Mouse (Mus musculus) ES-E14 (cell line): ENCODE measurements around the gene Gm21887. TPM values are rescaled to one million over a fixed set of nuclear protein-coding genes. Genes with fewer than 3 reads are reported as not detected.
"Not testable (repeated sequence)": the region's sequence is repeated elsewhere in the genome, so short reads cannot be mapped to it uniquely, and the experiment has no call there.

ENCODE experiments used
- DNase-seq: peaks from one replicate; pipeline ENCODE4 v3.0.0-alpha.2; 2013; ENCODE audit warnings: low read depth, low spot score
- H3K27ac ChIP-seq: 2 replicates; pipeline ENCODE4 v1.5.1; 2012; ENCODE audit warnings: low read depth, mild to moderate bottlenecking, low read length, moderate library complexity, mixed read lengths; ENCODE audit not compliant: poor library complexity, insufficient read depth, severe bottlenecking
- H3K36me3 ChIP-seq: 2 replicates; pipeline ENCODE4 v1.6.1; 2012; ENCODE audit warnings: mild to moderate bottlenecking, low read length, moderate library complexity, mixed read lengths; ENCODE audit not compliant: control insufficient read depth, poor library complexity, insufficient read depth, severe bottlenecking
- H3K4me1 ChIP-seq, 2 experiments: fragments of 150-350 bp in 1 of 2; sonication (generic) in 1 of 2; 2 replicates each; pipeline ENCODE4 v1.6.1; 2012; ENCODE audit warnings: low read length in 2 of 2, mild to moderate bottlenecking in 1 of 2, mixed read lengths in 1 of 2; ENCODE audit not compliant: control insufficient read depth in 2 of 2, insufficient read depth in 2 of 2, poor library complexity in 1 of 2
- H3K4me3 ChIP-seq, 2 experiments: fragments of 150-350 bp in 1 of 2; sonication (generic) in 1 of 2; 2 replicates each; pipeline ENCODE4 v1.5.1; 2012; ENCODE audit warnings: low read length in 2 of 2, low read depth in 1 of 2, mild to moderate bottlenecking in 1 of 2, mixed read lengths in 1 of 2; ENCODE audit not compliant: insufficient read depth in 1 of 2, poor library complexity in 1 of 2, severe bottlenecking in 1 of 2
- H3K9ac ChIP-seq: 2 replicates; pipeline ENCODE4 v1.6.1; 2012; ENCODE audit warnings: low read depth, mild to moderate bottlenecking, low read length, mixed read lengths; ENCODE audit not compliant: poor library complexity, insufficient read depth, severe bottlenecking
- H3K9me3 ChIP-seq: fragments of 150-350 bp; sonication (generic); 2 replicates; pipeline ENCODE4 v1.6.1; 2012; ENCODE audit warnings: low read depth, mild to moderate bottlenecking, low read length; ENCODE audit not compliant: control insufficient read depth, insufficient read depth
- in situ Hi-C, 2 experiments: fragments of 600-800 bp; cut with MboI; formaldehyde crosslinking; loops; one replicate each; pipeline ENCODE4 v1.15.1; 2025; ENCODE audit warnings: low sequenced_read_pairs in 2 of 2, inconsistent platforms in 1 of 2; ENCODE audit not compliant: unreplicated experiment in 2 of 2
- total RNA-seq: library from RNA; depleted of rRNA; stranded (reverse); fragments of 300-350 nt; gene quantifications from 2 replicates; pipeline ENCODE4 v1.2.3, GENCODE M21; 2012

The Gm21887 gene
- total RNA-seq, 1 experiment, result 165 TPM

GRCm38 (mm10) chrX:169992086-169992930, 17.2 kb upstream of the Gm21887 start:
- peak; percentile 86 for DNase-seq
- Histone ChIP-seq H3K9ac (peak overlapping the region; percentile 0; the same call in 1 of the 2 replicates), H3K9me3 (peaks cover 31% of the 10 kb centered on the region), H3K4me1 (peaks cover 0 to 13% of the 10 kb centered on the region in 2 experiments; a peak in 1 of 4 replicates), H3K27ac (peak overlapping the region; percentile 1), H3K36me3 (peaks cover 44% of the 10 kb centered on the region)
- H3K4me3 ChIP-seq, in situ Hi-C loops: not testable (repeated sequence)

GRCm38 (mm10) chrX:169992951-169993547, 16.4 kb upstream of the Gm21887 start:
- DNase-seq, in situ Hi-C loops: not testable (repeated sequence)

GRCm38 (mm10) chrX:169994011-169994865, 15.2 kb upstream of the Gm21887 start:
- peaks cover 20% of the 10 kb centered on the region for H3K9me3 ChIP-seq
- in situ Hi-C loops, H3K27ac ChIP-seq: not testable (repeated sequence)
- H3K4me3 ChIP-seq, result peak overlapping the region in 1 of 2 experiments; percentile 25; a peak in 2 of 4 replicates
- H3K9ac ChIP-seq, result peak overlapping the region; percentile 11; the same call in 1 of the 2 replicates
- peaks cover 0 to 17% of the 10 kb centered on the region in 2 experiments; a peak in 2 of 4 replicates for H3K4me1 ChIP-seq
- H3K36me3 ChIP-seq, result peaks cover 29% of the 10 kb centered on the region
- peak; percentile 63 for DNase-seq

More at GRCm38 (mm10) chrX:169992951-169993547, 16.4 kb upstream of the Gm21887 start:
- Histone ChIP-seq H3K9me3 (peaks cover 27% of the 10 kb centered on the region), H3K36me3 (peaks cover 38% of the 10 kb centered on the region), H3K27ac (peak overlapping the region; percentile 1), H3K4me1 (peaks cover 0 to 15% of the 10 kb centered on the region in 2 experiments; a peak in 1 of 4 replicates)
- not testable (repeated sequence) for H3K9ac ChIP-seq, H3K4me3 ChIP-seq

- H3K4me1 ChIP-seq, result peaks cover 0 to 18% of the 10 kb centered on the region in 2 experiments; a peak in 2 of 4 replicates
- H3K27ac ChIP-seq, result peak overlapping the region; percentile 1; the same call in 1 of the 2 replicates
- peak; percentile 75 for DNase-seq
- H3K9ac ChIP-seq, in situ Hi-C loops, H3K4me3 ChIP-seq: not testable (repeated sequence)
- peaks cover 23% of the 10 kb centered on the region for H3K36me3 ChIP-seq
- peaks cover 14% of the 10 kb centered on the region; the same call in 1 of the 2 replicates for H3K9me3 ChIP-seq
Observed at GRCm38 (mm10) chrX:169994866-169995711, 14.4 kb upstream of the Gm21887 start.

GRCm38 (mm10) chrX:169995909-169996521, 13.4 kb upstream of the Gm21887 start:
- H3K9me3 ChIP-seq, result peaks cover 12% of the 10 kb centered on the region; the same call in 1 of the 2 replicates
- peak; percentile 55 for DNase-seq
- peaks cover 16% of the 10 kb centered on the region; the same call in 1 of the 2 replicates for H3K36me3 ChIP-seq
- peaks cover 2 to 21% of the 10 kb centered on the region in 2 experiments; a peak in 3 of 4 replicates for H3K4me1 ChIP-seq
- H3K27ac ChIP-seq, H3K4me3 ChIP-seq, in situ Hi-C loops, H3K9ac ChIP-seq: not testable (repeated sequence)

GRCm38 (mm10) chrX:169996926-169997325, 12.5 kb upstream of the Gm21887 start:
- DNase-seq, result peak; percentile 100
- Histone ChIP-seq H3K4me3 (peak overlapping the region; percentile 53 to 56), H3K9ac (peak overlapping the region; percentile 31), H3K9me3 (peaks cover 12% of the 10 kb centered on the region; the same call in 1 of the 2 replicates), H3K4me1 (peaks cover 3 to 17% of the 10 kb centered on the region in 2 experiments; a peak in 3 of 4 replicates), H3K36me3 (peaks cover 12% of the 10 kb centered on the region; the same call in 1 of the 2 replicates)
- in situ Hi-C loops, H3K27ac ChIP-seq: not testable (repeated sequence)

GRCm38 (mm10) chrX:169997456-169997853, 12.0 kb upstream of the Gm21887 start:
- H3K9ac ChIP-seq, result peak overlapping the region; percentile 31
- H3K9me3 ChIP-seq, H3K36me3 ChIP-seq, DNase-seq, in situ Hi-C loops: not testable (repeated sequence)
- peak overlapping the region; percentile 1; the same call in 1 of the 2 replicates for H3K27ac ChIP-seq
- peak overlapping the region; percentile 53 to 56 for H3K4me3 ChIP-seq
- H3K4me1 ChIP-seq, result peaks cover 3 to 14% of the 10 kb centered on the region in 2 experiments; a peak in 3 of 4 replicates
